9 mouse cellular contexts compared by ENCODE assay signal in genomic region chr2:172848193-172848592, GRCm38 (mm10).
DNase-seq lines count a peak whose midpoint lies in the region; ATAC-seq lines count a peak whose summit lies in the region.
"Had no signal": no experiment of that assay in that cellular context is flagged by ENCODE, and none has a peak within 500 bp of the region (broad histone marks: within the 10 kb centered on the region; RNA-seq: fewer than 3 reads in every experiment).

No protein-coding gene starts in this region.

- H3K4me3 ChIP-seq in limb, embryonic 11.5 days (ENCODE audit: low read depth, low read length) = no peak overlapping the region

- peaks cover 36% of the 10 kb centered on the region for H3K4me1 ChIP-seq in limb, embryonic 11.5 days (ENCODE audit: control insufficient read depth, insufficient read depth, low read length)

- H3K9me3 ChIP-seq in limb, embryonic 11.5 days (ENCODE audit: control insufficient read depth, low read length) = no peaks in the 10 kb centered on the region

- H3K4me2 ChIP-seq in limb, embryonic 11.5 days (ENCODE audit: low read depth, severe bottlenecking) = no peak overlapping the region

- H3K27me3 ChIP-seq in limb, embryonic 11.5 days (ENCODE audit: control insufficient read depth, insufficient read depth, low read length) = no peaks in the 10 kb centered on the region

- ATAC-seq in limb, embryonic 11.5 days (ENCODE audit: insufficient number of reproducible peaks, low FRiP score, low TSS enrichment, low read depth) = no peak
- no peak for ATAC-seq in activated CD4-positive, CD25-positive, alpha-beta regulatory T cell, adult 4 months

- no peak overlapping the region for H3K9ac ChIP-seq in limb, embryonic 11.5 days (ENCODE audit: low read length)

- no peak overlapping the region for H3K27ac ChIP-seq in limb, embryonic 11.5 days (replicated peaks; ENCODE audit: low read depth, low read length)
- H3K27ac ChIP-seq: macrophage had no signal

- 76% methylated on average over 6 of the region's 6 CpGs for WGBS in limb, embryonic 11.5 days

- H3K36me3 ChIP-seq in limb, embryonic 11.5 days (ENCODE audit: control insufficient read depth, insufficient read depth, low read length) = no peaks in the 10 kb centered on the region

- peak; percentile 42 for DNase-seq in kidney, adult 18-20 months
- DNase-seq in kidney, postnatal 14 days = no peak
- DNase-seq in B cell, adult 2 months = peak; percentile 71 to 72
- DNase-seq in adrenal gland, postnatal 10 days = peak; percentile 58
- DNase-seq in limb, embryonic 11.5 days (ENCODE audit: low spot score) = peak; percentile 64
- no peak for DNase-seq in Muller cell, postnatal 12 days (ENCODE audit: inconsistent ontology term)
- no peak for DNase-seq in cerebellum, postnatal 36 days

Comparison
In these comparisons a context has a peak if more than half of its experiments do, and no peak if none do; other contexts are left out.
1. DNase-seq: peak in kidney, adult 18-20 months (single experiment), B cell, adult 2 months (2 of 2), adrenal gland, postnatal 10 days (single experiment) and limb, embryonic 11.5 days (single experiment); none in kidney, postnatal 14 days (single experiment), Muller cell, postnatal 12 days (single experiment) and cerebellum, postnatal 36 days (0 of 2).